Mouse (Mus musculus) forebrain, embryonic 12.5 days (tissue): ENCODE results near the gene Kcnmb2. TPM values are rescaled to one million over a fixed set of nuclear protein-coding genes. Genes with fewer than 3 reads are reported as not detected.
A peak's percentile ranks its signal among the peaks of the same experiment; 100 is the strongest.

ENCODE experiments used
- ATAC-seq: fragments of 200-750 bp; cut with Nextera tagmentation; 2 replicates; pipeline ENCODE4 v1.8.0; 2017; ENCODE audit warnings: moderate TSS enrichment; ENCODE audit not compliant: low FRiP score
- H3K27ac ChIP-seq: fragments of 300-500 bp; sonication (generic); 2 replicates; pipeline ENCODE4 v1.5.1; 2016; ENCODE audit warnings: mild to moderate bottlenecking
- H3K27me3 ChIP-seq: fragments of 300-500 bp; sonication (generic); 2 replicates; pipeline ENCODE4 v1.6.1; 2016; ENCODE audit warnings: mild to moderate bottlenecking
- H3K36me3 ChIP-seq: fragments of 300-500 bp; sonication (generic); replicated peaks from 2 replicates; pipeline ENCODE4 v1.6.1; 2016; ENCODE audit warnings: mild to moderate bottlenecking
- H3K4me1 ChIP-seq: fragments of 300-500 bp; sonication (generic); 2 replicates; pipeline ENCODE4 v1.6.1; 2016
- H3K4me2 ChIP-seq: fragments of 300-500 bp; sonication (generic); 2 replicates; pipeline ENCODE4 v1.6.1; 2016; ENCODE audit warnings: mild to moderate bottlenecking, moderate library complexity
- H3K4me3 ChIP-seq: fragments of 300-500 bp; sonication (generic); replicated peaks from 2 replicates; pipeline ENCODE4 v1.5.1; 2016; ENCODE audit warnings: mild to moderate bottlenecking
- H3K9ac ChIP-seq: fragments of 300-500 bp; sonication (generic); 2 replicates; pipeline ENCODE4 v1.6.1; 2016; ENCODE audit warnings: mild to moderate bottlenecking
- H3K9me3 ChIP-seq: fragments of 300-500 bp; sonication (generic); 2 replicates; pipeline ENCODE4 v1.6.1; 2016
- WGBS: fragments of 180-500 bp; shearing (Covaris S2); methylation state at CpG from one replicate; pipeline ENCODE4 v1.1.7; 2016; 5-methylcytosine and 5-hydroxymethylcytosine counted together
- polyA plus RNA-seq: library from polyadenylated mRNA; unstranded; fragments of >200 nt; fragmentation: Nextera tagmentation; extraction: Ambion mirVana; gene quantifications from 2 replicates; pipeline ENCODE4 v1.2.1, GENCODE M21; 2016

The Kcnmb2 gene
- polyA plus RNA-seq, 1 experiment from 2014 or later, result 2.2 TPM

GRCm38 (mm10) chr3:32029375-32030050 lies 127.2 kb downstream of the Kcnmb2 start:
- Histone ChIP-seq H3K36me3 (no peaks in the 10 kb centered on the region), H3K4me1 (no peaks in the 10 kb centered on the region), H3K9me3 (no peaks in the 10 kb centered on the region), H3K4me3 (no peak overlapping the region), H3K27me3 (no peaks in the 10 kb centered on the region), H3K4me2 (no peak overlapping the region), H3K27ac (no peak overlapping the region), H3K9ac (no peak overlapping the region)
- WGBS, result 82% methylated on average over 10 of the region's 10 CpGs
- no peak for ATAC-seq

GRCm38 (mm10) chr3:32032381-32032780 lies 130.1 kb downstream of the Kcnmb2 start:
- ATAC-seq, result 0 out of 2 replicates have a peak, but pooled peaks have one; percentile 39
- no peak overlapping the region for H3K9ac ChIP-seq
- no peak overlapping the region for H3K4me3 ChIP-seq
- H3K27me3 ChIP-seq, result no peaks in the 10 kb centered on the region
- H3K9me3 ChIP-seq, result no peaks in the 10 kb centered on the region
- H3K36me3 ChIP-seq, result no peaks in the 10 kb centered on the region
- H3K4me1 ChIP-seq, result no peaks in the 10 kb centered on the region
- no peak overlapping the region for H3K4me2 ChIP-seq
- WGBS, result 67% methylated on average over 9 of the region's 9 CpGs
- no peak overlapping the region for H3K27ac ChIP-seq

GRCm38 (mm10) chr3:32043814-32044213 lies 141.5 kb downstream of the Kcnmb2 start:
- H3K9me3 ChIP-seq, result no peaks in the 10 kb centered on the region
- H3K4me3 ChIP-seq, result no peak overlapping the region
- H3K27me3 ChIP-seq, result no peaks in the 10 kb centered on the region
- H3K4me1 ChIP-seq, result no peaks in the 10 kb centered on the region
- no peak for ATAC-seq
- 70% methylated on average over 3 of the region's 3 CpGs for WGBS
- H3K4me2 ChIP-seq, result no peak overlapping the region
- H3K9ac ChIP-seq, result no peak overlapping the region
- no peaks in the 10 kb centered on the region for H3K36me3 ChIP-seq
- no peak overlapping the region for H3K27ac ChIP-seq

GRCm38 (mm10) chr3:32048777-32049176 lies 146.5 kb downstream of the Kcnmb2 start:
- Histone ChIP-seq H3K36me3 (no peaks in the 10 kb centered on the region), H3K27me3 (no peaks in the 10 kb centered on the region), H3K4me1 (no peaks in the 10 kb centered on the region), H3K4me3 (no peak overlapping the region), H3K4me2 (no peak overlapping the region), H3K9ac (no peak overlapping the region), H3K9me3 (no peaks in the 10 kb centered on the region), H3K27ac (no peak overlapping the region)
- ATAC-seq, result no peak
- WGBS, result 86% methylated on average over 3 of the region's 3 CpGs

- Histone ChIP-seq H3K27me3 (no peaks in the 10 kb centered on the region), H3K9me3 (no peaks in the 10 kb centered on the region), H3K9ac (no peak overlapping the region), H3K4me1 (no peaks in the 10 kb centered on the region; the same call in 1 of the 2 replicates), H3K27ac (no peak overlapping the region), H3K36me3 (no peaks in the 10 kb centered on the region), H3K4me3 (no peak overlapping the region), H3K4me2 (no peak overlapping the region)
- WGBS, result 79% methylated on average over 3 of the region's 3 CpGs
- no peak for ATAC-seq
Measured at GRCm38 (mm10) chr3:32052596-32052995, 150.3 kb downstream of the Kcnmb2 start.

GRCm38 (mm10) chr3:32053610-32054241 lies 151.4 kb downstream of the Kcnmb2 start:
- no peak for ATAC-seq
- Histone ChIP-seq H3K9me3 (no peaks in the 10 kb centered on the region), H3K4me3 (no peak overlapping the region), H3K4me2 (no peak overlapping the region), H3K27ac (no peak overlapping the region), H3K4me1 (no peaks in the 10 kb centered on the region; the same call in 1 of the 2 replicates), H3K9ac (no peak overlapping the region), H3K36me3 (no peaks in the 10 kb centered on the region), H3K27me3 (no peaks in the 10 kb centered on the region)
- 95% methylated on average over 10 of the region's 10 CpGs for WGBS

- Histone ChIP-seq H3K9me3 (no peaks in the 10 kb centered on the region), H3K27me3 (peaks cover 8% of the 10 kb centered on the region; the same call in 1 of the 2 replicates), H3K4me2 (no peak overlapping the region), H3K4me1 (peaks cover 10% of the 10 kb centered on the region), H3K36me3 (no peaks in the 10 kb centered on the region), H3K27ac (no peak overlapping the region), H3K9ac (no peak overlapping the region), H3K4me3 (no peak overlapping the region)
- WGBS, result 53% methylated on average over 10 of the region's 10 CpGs
- 0 out of 2 replicates have a peak, but pooled peaks have one; percentile 53 for ATAC-seq
Measured at GRCm38 (mm10) chr3:32059888-32060656, 157.8 kb downstream of the Kcnmb2 start.

GRCm38 (mm10) chr3:32062685-32063084 lies 160.4 kb downstream of the Kcnmb2 start:
- H3K27ac ChIP-seq, result no peak overlapping the region
- H3K4me3 ChIP-seq, result no peak overlapping the region
- H3K36me3 ChIP-seq, result no peaks in the 10 kb centered on the region
- no peak for ATAC-seq
- WGBS, result 79% methylated on average over 3 of the region's 3 CpGs
- no peak overlapping the region for H3K4me2 ChIP-seq
- H3K9me3 ChIP-seq, result no peaks in the 10 kb centered on the region
- H3K9ac ChIP-seq, result no peak overlapping the region
- peaks cover 28% of the 10 kb centered on the region for H3K4me1 ChIP-seq
- peaks cover 8% of the 10 kb centered on the region; the same call in 1 of the 2 replicates for H3K27me3 ChIP-seq

GRCm38 (mm10) chr3:32063312-32063711 lies 161.0 kb downstream of the Kcnmb2 start:
- WGBS, result 90% methylated on average over 3 of the region's 3 CpGs
- Histone ChIP-seq H3K36me3 (no peaks in the 10 kb centered on the region), H3K9me3 (no peaks in the 10 kb centered on the region), H3K9ac (no peak overlapping the region), H3K27ac (no peak overlapping the region), H3K4me2 (no peak overlapping the region), H3K27me3 (peaks cover 8% of the 10 kb centered on the region; the same call in 1 of the 2 replicates), H3K4me1 (peaks cover 32% of the 10 kb centered on the region), H3K4me3 (no peak overlapping the region)
- ATAC-seq, result no peak

- Histone ChIP-seq H3K4me1 (peaks cover 22% of the 10 kb centered on the region), H3K9ac (no peak overlapping the region), H3K27me3 (no peaks in the 10 kb centered on the region), H3K9me3 (no peaks in the 10 kb centered on the region), H3K36me3 (no peaks in the 10 kb centered on the region), H3K27ac (peak overlapping the region; percentile 75), H3K4me3 (no peak overlapping the region), H3K4me2 (no peak overlapping the region)
- peak; percentile 62 for ATAC-seq
- WGBS, result 32% methylated on average over 9 of the region's 9 CpGs
Measured at GRCm38 (mm10) chr3:32067004-32067935, 165.0 kb downstream of the Kcnmb2 start.

GRCm38 (mm10) chr3:32073881-32074280 lies 171.6 kb downstream of the Kcnmb2 start:
- H3K36me3 ChIP-seq, result no peaks in the 10 kb centered on the region
- H3K4me1 ChIP-seq, result no peaks in the 10 kb centered on the region
- H3K4me3 ChIP-seq, result no peak overlapping the region
- 61% methylated on average over 8 of the region's 8 CpGs for WGBS
- no peak overlapping the region for H3K27ac ChIP-seq
- no peak overlapping the region for H3K4me2 ChIP-seq
- H3K27me3 ChIP-seq, result no peaks in the 10 kb centered on the region
- ATAC-seq, result no peak
- no peak overlapping the region for H3K9ac ChIP-seq
- no peaks in the 10 kb centered on the region for H3K9me3 ChIP-seq
